Mouse (Mus musculus) midbrain, embryonic 14.5 days (tissue): ENCODE data around the gene Pidd1. TPM values are rescaled to one million over a fixed set of nuclear protein-coding genes. Genes with fewer than 3 reads are reported as not detected.

Experiments
- ATAC-seq: fragments of 200-750 bp; cut with Nextera tagmentation; 2 replicates; pipeline ENCODE4 v1.8.0; 2017; ENCODE audit warnings: moderate number of reproducible peaks, moderate library complexity; ENCODE audit not compliant: low FRiP score, low TSS enrichment
- DNase-seq: peaks from one replicate; pipeline ENCODE4 v3.0.0-alpha.2; 2015
- H3K27ac ChIP-seq: fragments of 300-500 bp; sonication (generic); replicated peaks from 2 replicates; pipeline ENCODE4 v1.5.1; 2014; ENCODE audit warnings: mild to moderate bottlenecking, low read depth, low read length, moderate library complexity
- H3K27me3 ChIP-seq: fragments of 300-500 bp; sonication (generic); 2 replicates; pipeline ENCODE4 v1.6.1; 2014; ENCODE audit warnings: low read length, control low read depth, mixed read lengths; ENCODE audit not compliant: control insufficient read depth, insufficient read depth
- H3K36me3 ChIP-seq: fragments of 300-500 bp; sonication (generic); 2 replicates; pipeline ENCODE4 v1.6.1; 2014; ENCODE audit warnings: low read length, control low read depth; ENCODE audit not compliant: control insufficient read depth, insufficient read depth
- H3K4me1 ChIP-seq: fragments of 300-500 bp; sonication (generic); 2 replicates; pipeline ENCODE4 v1.6.1; 2014; ENCODE audit warnings: mild to moderate bottlenecking, antibody characterized with exemption, low read length, control low read depth; ENCODE audit not compliant: control insufficient read depth, insufficient read depth
- H3K4me2 ChIP-seq: fragments of 300-500 bp; sonication (generic); 2 replicates; pipeline ENCODE4 v1.6.1; 2014; ENCODE audit warnings: mild to moderate bottlenecking, low read length, moderate library complexity
- H3K4me3 ChIP-seq: fragments of 300-500 bp; sonication (generic); replicated peaks from 2 replicates; pipeline ENCODE4 v1.5.1; 2014; ENCODE audit warnings: low read depth, low read length
- H3K9ac ChIP-seq: fragments of 300-500 bp; sonication (generic); replicated peaks from 2 replicates; pipeline ENCODE4 v1.6.1; 2014; ENCODE audit warnings: mild to moderate bottlenecking, low read length, moderate library complexity
- H3K9me3 ChIP-seq: fragments of 300-500 bp; sonication (generic); 2 replicates; pipeline ENCODE4 v1.6.1; 2016; ENCODE audit warnings: low read length, control low read depth, mixed read lengths; ENCODE audit not compliant: control insufficient read depth
- WGBS: fragments of 180-500 bp; shearing (Covaris S2); extraction: QIAGEN DNeasy Blood & Tissue Kit; methylation state at CpG from one replicate; pipeline ENCODE4 v1.1.7; 2014; 5-methylcytosine and 5-hydroxymethylcytosine counted together
- polyA plus RNA-seq: library from polyadenylated mRNA; unstranded; fragments of >200 nt; fragmentation: Nextera tagmentation; extraction: Ambion mirVana; gene quantifications from 2 replicates; pipeline ENCODE4 v1.2.1, GENCODE M21; 2014

Pidd1 gene
- polyA plus RNA-seq, 1 experiment from 2014 or later, result 3.6 TPM

DNA sequence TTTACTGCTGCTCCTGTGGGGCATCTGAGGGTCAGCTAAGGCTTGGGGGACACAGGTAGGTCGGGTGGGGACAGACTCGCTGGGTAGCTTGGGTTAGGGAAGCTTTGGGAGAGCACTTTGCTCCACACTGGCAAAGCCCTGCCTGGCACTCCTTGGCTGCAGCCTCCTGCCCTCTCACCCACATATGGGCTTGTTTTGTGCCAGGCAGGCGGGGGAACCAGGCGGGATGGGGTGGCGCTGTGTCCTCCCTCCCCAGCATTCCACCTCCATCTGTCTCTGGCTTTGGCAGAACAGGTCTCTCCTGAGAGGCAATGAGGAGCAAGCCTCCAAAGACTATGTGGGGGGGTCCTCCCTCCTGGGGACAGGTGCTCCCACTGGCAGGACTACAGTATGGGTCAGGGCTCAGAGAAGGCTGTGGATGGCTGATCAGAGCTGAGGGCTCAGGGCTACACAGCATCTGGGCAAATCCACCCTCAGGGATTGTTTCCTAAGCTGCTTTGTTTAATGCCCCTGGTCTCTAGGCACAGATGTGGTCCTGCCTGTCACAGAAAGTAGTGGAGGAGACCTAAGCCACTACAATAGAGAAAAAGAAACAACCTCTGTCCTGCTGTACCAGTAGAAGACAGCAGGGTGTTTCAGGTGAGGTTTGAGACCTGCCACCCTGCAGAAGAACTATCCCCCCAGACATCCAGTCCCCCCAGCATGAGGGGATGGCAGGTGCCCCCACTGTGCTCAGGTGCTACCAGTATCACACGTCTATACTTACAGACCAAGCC lies 10.9 kb downstream of the Pidd1 start:
- Histone ChIP-seq H3K4me2 (peak overlapping the region; percentile 91), H3K27ac (no peak overlapping the region), H3K27me3 (no peaks in the 10 kb centered on the region), H3K4me3 (no peak overlapping the region), H3K4me1 (peaks cover 38% of the 10 kb centered on the region), H3K36me3 (peaks cover 31% of the 10 kb centered on the region), H3K9ac (peak overlapping the region; percentile 53), H3K9me3 (no peaks in the 10 kb centered on the region)
- ATAC-seq (no peak), DNase-seq (no peak)
- WGBS, result 87% methylated on average over 6 of the region's 6 CpGs

DNA sequence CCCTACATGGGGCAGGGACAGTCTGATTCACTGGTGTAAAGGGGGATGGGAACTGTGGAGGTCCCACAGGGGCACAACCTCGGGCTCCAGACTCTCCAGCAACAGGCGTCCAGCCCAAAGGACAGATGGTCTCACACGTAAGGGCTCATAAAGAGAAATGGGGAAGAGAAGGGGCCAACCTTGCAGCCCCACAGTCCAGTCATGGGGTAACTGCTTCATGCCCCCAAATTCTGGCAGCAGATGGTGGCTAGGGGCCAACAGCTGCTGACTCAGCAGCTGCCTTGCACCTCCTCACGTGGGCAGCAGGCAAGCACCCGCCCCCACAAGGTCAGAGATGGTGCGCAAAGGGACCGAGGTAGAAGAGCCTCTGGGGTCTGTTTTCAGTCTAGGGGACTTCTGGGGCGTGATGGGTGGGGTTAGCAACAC lies 11.6 kb downstream of the Pidd1 start:
- no peak for DNase-seq
- Histone ChIP-seq H3K9ac (no peak overlapping the region; the same call in 1 of the 2 replicates), H3K27ac (no peak overlapping the region), H3K36me3 (peaks cover 35% of the 10 kb centered on the region), H3K4me2 (no peak overlapping the region), H3K27me3 (no peaks in the 10 kb centered on the region), H3K4me3 (no peak overlapping the region), H3K4me1 (peaks cover 38% of the 10 kb centered on the region), H3K9me3 (no peaks in the 10 kb centered on the region)
- no peak for ATAC-seq
- 91% methylated on average over 8 of the region's 8 CpGs for WGBS

DNA sequence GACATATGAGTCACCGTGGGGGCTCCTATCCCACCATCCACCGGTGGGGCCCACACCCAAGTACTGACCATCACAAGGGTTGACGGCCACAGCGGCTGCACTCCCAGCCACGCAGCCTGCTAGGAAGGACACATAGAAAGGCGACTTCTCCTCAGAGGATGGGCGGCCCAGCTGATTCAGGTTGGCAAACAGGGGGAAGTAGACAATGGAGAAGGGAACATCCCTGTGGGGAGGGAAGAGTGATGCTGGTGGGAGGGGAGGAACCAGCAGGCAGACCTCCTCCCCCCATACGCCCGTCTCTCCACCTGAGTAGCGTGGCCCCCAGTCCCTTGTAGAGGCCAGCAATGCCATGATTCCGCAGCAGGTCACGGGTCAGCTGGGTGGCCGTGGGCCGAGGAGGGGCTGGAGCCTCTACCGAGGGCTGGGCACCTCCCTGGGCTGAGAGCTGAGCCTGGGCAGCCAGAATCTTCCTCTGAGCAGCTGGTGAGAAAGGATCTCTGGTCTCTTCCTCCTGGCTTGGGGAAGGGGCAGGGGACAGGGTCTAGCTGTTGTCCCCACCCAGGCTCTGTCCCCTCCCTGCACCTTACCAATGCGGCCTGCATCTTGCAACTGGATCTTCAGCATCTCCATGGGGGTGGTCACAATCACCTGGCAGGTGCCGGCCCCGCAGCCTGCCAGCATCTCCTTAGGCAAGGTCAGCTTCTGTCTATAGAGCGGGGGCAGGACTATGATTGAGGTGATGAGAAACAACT lies 12.2 kb downstream of the Pidd1 start:
- Histone ChIP-seq H3K36me3 (peaks cover 41% of the 10 kb centered on the region), H3K9me3 (no peaks in the 10 kb centered on the region), H3K27ac (no peak overlapping the region), H3K4me3 (no peak overlapping the region), H3K4me1 (peaks cover 33% of the 10 kb centered on the region), H3K9ac (no peak overlapping the region), H3K4me2 (no peak overlapping the region), H3K27me3 (no peaks in the 10 kb centered on the region)
- DNase-seq (no peak), ATAC-seq (no peak)
- 93% methylated on average over 19 of the region's 19 CpGs for WGBS

DNA sequence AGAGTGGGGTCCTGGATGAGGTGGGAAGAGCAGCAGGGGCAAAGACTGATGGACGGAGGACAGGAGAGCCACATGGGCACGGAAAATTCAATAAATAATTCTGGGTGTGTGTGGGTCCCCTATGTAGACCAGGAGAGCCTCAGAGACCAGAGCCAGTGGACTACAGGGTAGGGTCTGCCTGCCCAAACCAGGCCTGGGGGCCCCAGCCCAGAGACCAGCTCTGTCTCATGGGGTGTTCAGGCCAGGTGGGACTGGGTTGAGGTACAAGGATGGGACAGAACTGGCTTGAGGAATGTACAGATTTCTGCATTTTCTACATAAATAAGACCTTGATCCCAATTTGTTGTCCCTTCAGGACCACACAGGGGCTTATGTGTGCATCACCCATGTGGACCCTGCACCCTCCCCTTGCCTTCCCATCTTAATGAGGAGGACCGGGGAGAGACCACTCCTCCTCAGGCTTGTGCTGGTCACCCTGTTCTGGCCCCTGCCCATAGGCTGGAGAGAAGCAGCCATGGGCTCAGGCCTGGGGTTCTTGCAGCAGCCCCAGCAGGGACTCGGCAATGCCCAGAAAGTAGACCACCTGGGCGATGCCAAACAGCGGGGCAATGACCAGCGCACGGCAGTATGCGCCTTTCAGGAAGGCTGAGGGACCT lies 13.1 kb downstream of the Pidd1 start:
- no peaks in the 10 kb centered on the region for H3K9me3 ChIP-seq
- H3K36me3 ChIP-seq, result peaks cover 42% of the 10 kb centered on the region
- 95% methylated on average over 9 of the region's 9 CpGs for WGBS
- DNase-seq (no peak), ATAC-seq (no peak)
- no peak overlapping the region for H3K9ac ChIP-seq
- H3K27me3 ChIP-seq, result no peaks in the 10 kb centered on the region
- no peak overlapping the region for H3K27ac ChIP-seq
- H3K4me1 ChIP-seq, result peaks cover 26% of the 10 kb centered on the region
- H3K4me3 ChIP-seq, result no peak overlapping the region
- no peak overlapping the region for H3K4me2 ChIP-seq

DNA sequence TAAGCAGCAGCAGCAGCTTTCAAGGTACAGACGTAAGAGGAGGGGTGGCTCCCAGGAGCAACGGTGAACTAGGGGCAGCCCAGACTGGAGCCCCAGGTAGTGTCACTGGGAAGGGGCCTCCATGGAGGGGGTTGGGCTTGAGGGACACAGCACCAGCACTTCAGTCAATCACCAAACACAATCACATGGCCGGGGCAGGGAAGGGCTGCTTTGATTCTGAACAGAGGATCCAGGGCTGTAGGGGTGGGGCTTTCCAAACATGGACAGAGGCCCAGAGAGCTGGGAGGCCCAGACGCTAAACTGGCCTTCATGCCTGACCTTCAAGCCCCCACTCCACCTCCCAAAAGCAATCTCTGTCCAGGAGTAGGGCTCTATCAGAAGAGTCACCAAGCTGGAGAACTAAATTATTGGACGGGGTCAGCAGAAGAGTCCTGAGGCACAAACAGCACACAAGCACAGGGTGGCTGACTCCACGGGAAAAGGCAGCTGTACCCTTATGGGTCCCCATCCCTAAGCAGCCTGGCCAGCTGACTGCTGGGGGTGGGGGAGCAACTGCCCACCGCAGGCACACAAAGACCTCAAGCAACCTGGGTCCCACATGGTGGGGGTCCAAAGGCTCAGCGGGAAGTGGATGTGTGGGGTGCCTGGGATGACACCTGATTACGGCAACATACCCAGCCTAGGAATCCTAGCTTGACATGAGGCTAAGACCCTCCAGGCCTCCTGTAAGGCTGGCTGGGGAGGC lies 13.8 kb downstream of the Pidd1 start:
- ATAC-seq (no peak), DNase-seq (no peak)
- WGBS, result 61% methylated on average over 9 of the region's 9 CpGs
- peak overlapping the region; percentile 79; the same call in 1 of the 2 replicates for H3K27ac ChIP-seq
- H3K4me2 ChIP-seq, result peak overlapping the region; percentile 90
- H3K27me3 ChIP-seq, result no peaks in the 10 kb centered on the region
- peak overlapping the region; percentile 52; the same call in 1 of the 2 replicates for H3K4me3 ChIP-seq
- no peaks in the 10 kb centered on the region for H3K9me3 ChIP-seq
- no peak overlapping the region for H3K9ac ChIP-seq
- H3K4me1 ChIP-seq, result peaks cover 21% of the 10 kb centered on the region
- H3K36me3 ChIP-seq, result peaks cover 42% of the 10 kb centered on the region

DNA sequence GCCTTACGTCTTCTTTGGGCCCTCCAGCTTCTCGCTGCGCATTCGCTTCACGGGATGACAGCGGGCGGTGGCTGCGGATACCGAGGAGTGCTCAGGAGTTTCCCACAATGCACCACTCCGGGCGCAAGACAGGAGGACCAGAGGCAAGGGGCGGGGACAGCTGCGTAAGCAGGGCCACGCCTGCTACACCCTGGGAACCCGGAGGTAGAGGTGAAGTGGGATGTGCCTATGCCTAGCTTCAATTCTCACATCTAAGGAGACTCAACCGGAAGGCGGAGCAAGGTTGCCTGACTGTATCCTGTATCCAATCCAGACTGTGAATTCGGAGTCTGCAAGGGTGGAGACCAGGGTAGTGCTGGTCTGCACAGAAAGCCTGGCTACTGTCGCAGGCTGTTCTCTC lies 14.5 kb downstream of the Pidd1 start, which contains the start of gene Cend1:
Gene Cend1, minus strand, starts transcription at position 182 of the 400 bp plus-strand sequence.
- no peaks in the 10 kb centered on the region for H3K27me3 ChIP-seq
- ATAC-seq (peak; percentile 80), DNase-seq (peak; percentile 91)
- H3K36me3 ChIP-seq, result peaks cover 42% of the 10 kb centered on the region
- H3K4me3 ChIP-seq, result peak within 1 kb of the TSS; percentile 52
- peaks cover 21% of the 10 kb centered on the region for H3K4me1 ChIP-seq
- H3K9ac ChIP-seq, result peak within 1 kb of the TSS; percentile 81
- WGBS, result 3% methylated on average over 19 of the region's 19 CpGs
- peak within 1 kb of the TSS; percentile 79 for H3K27ac ChIP-seq
- H3K9me3 ChIP-seq, result no peaks in the 10 kb centered on the region
- H3K4me2 ChIP-seq, result peak within 1 kb of the TSS; percentile 90

DNA sequence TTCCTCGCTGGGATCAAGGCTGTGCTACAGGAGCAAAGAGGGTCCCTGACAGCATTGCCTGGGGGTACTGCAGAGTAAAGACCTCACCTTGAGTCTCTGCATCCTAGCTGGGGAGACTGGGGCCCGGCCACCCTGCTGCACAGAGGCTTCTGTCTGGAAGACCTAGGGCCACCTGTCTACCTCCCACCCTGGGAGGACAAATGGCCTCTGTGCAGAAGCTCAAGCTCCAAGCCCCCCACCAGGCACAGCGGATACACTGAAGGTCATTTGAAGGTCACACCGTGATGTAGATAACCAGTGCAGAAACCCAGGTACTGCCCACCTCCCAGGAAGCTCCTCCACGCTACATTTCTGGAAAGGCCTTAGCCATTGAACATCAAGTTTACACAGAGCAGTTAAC lies 15.1 kb downstream of the Pidd1 start:
- Histone ChIP-seq H3K9ac (peak overlapping the region; percentile 81), H3K27me3 (no peaks in the 10 kb centered on the region), H3K36me3 (peaks cover 40% of the 10 kb centered on the region), H3K9me3 (no peaks in the 10 kb centered on the region), H3K27ac (peak overlapping the region; percentile 79), H3K4me2 (peak overlapping the region; percentile 90), H3K4me1 (peaks cover 17% of the 10 kb centered on the region), H3K4me3 (peak overlapping the region; percentile 52)
- ATAC-seq (no peak), DNase-seq (no peak)
- 62% methylated on average over 5 of the region's 5 CpGs for WGBS
